Mouse (Mus musculus) yolk sac, embryonic 10.5 days (tissue): Measurements from ENCODE around the gene Anxa5.

Experiments
- DNase-seq: peaks from one replicate; pipeline ENCODE4 v3.0.0-alpha.2; 2017; ENCODE audit warnings: low spot score

Gene Anxa5

GRCm38 (mm10) chr3:36449292-36450165 lies 26.2 kb downstream of the Anxa5 start:
- no peak for DNase-seq

- no peak for DNase-seq
These were observed 28.8 kb downstream of the Anxa5 start for GRCm38 (mm10) chr3:36446918-36447317.

- no peak for DNase-seq
These were observed 29.2 kb downstream of the Anxa5 start for GRCm38 (mm10) chr3:36446506-36446905.

DNA sequence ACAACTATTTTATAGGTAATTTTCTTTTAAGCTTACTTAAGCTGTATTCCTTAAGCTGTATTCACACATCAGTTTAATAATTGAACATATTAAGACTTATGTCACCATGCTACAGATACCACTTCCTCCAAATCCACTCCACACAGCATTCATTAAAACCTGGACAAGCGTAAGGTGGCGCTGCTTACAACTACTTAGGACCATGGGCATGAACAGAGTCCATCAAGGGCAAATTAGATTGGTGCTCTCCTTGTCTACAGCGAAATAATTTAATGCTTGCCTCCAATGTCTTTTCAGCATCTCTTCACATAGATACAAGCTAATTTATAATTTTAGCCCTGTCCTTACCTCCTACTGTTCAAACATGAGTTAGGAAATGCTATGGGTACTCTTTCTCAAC lies 29.7 kb downstream of the Anxa5 start:
- DNase-seq: no peak

- peak; percentile 49 for DNase-seq
These were observed 33.3 kb downstream of the Anxa5 start for GRCm38 (mm10) chr3:36442426-36442825.

DNA sequence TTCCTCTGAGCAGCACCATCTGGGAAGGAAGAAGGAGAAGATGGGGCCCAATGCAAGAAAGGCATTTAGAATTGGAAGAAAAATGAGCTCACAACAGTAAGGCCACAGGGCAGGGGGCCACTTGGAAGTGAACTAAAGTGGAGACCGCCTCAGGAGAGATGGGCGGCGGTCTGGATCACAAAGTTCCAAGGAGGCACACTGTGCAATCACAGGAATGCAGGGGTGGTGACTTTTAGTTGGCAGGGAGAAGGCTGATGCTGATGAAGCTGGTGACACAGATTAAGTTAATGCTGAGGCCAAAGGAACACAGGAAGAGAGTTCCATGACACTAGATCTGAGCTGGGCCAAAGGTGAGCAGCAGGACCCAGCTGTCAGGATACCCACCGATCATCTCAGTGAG lies 35.4 kb downstream of the Anxa5 start:
- DNase-seq: no peak

DNA sequence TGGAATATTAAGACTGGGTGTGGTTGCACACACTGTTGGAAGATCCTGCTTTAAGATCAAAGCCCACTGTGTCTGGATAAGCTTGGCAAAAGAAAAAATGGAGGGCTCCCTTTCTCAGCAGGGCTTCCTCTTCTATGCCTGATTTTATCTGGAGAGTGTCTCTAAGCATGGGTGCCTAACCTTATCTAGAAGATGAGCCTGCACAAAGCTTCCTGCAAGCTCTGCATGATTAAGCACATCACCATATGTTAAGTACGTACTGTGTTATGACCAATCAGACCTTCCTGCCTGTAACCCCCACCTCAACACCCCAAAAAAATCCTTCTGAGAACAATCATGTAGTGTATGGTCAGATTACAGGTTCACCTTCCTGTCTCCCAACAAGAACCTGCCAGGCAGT lies 45.3 kb downstream of the Anxa5 start:
- no peak for DNase-seq

DNA sequence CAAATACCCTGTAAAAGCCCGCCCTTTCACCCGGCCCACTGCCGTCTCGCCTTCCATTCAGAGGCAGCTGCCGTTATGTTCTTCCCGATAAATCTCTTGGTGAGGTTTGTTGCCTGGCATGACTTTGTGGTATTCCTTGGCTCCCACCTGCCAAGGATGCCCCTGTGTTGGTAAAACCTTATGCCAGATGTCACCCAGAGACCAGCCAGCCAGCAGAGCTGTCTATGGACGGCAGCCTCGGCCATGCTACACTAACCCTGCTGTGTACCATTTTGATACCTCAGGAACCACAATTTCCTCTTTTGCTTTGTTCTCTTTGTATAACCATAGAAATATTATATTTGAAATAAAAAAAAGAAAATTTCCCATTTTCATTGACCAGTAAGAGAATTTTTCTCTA lies 48.3 kb downstream of the Anxa5 start:
- no peak for DNase-seq

DNA sequence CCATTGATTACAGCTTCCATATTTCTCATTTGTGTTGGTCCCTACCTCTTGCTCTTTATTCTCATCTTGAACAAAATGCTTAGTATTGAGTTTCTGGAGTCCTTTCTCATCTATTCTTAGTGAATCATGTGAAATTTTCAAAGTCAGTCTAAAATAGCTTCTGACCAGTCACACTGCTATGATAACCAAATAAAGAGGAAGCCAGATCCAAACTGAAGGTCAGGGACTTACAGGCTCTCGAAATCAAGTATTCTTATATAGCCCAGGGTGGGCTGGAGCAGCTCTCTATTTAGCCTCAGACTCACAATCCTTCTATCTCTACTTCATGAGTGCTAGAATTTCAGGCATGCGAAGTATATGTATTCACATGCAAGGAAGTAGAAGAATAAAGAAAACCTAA lies 66.2 kb downstream of the Anxa5 start:
- no peak for DNase-seq

DNA sequence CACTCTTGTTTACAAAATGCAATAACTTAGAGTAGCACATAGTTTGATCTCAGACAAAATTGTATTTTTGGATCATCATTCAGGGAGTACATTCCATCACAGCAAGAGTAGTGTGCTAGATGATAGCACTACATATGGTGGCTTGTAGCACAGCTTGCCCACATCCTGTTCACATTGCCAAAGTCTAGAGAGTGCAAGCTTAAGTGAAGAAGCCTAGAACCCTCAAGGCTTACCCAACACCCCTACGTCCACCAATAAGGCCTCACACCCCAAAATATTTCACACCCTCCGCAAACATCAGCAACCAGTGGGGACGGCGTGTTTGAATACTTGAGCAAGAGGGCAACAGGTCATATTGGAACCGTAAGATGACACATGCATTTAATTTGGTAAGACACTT lies 68.7 kb downstream of the Anxa5 start:
- no peak for DNase-seq

DNA sequence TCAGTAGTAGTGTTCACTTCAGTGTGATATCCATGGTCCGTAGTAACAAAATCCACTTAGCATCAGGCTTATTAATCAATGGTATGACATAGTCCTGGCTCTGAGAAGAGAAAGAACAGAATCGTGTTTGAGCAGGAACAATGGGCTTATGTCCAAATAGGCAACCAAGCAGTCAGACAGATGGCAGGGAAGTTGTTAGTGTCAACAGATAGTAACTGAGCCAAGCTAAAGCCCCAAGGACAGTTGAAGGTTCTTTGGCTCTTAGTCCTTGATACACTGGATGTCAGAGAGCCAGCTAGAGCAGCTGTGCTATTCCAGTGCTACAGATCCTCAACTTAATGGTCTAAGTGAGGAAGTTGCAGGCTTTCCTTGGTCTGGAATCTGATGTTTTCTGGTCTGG lies 69.4 kb downstream of the Anxa5 start:
- DNase-seq: no peak

DNA sequence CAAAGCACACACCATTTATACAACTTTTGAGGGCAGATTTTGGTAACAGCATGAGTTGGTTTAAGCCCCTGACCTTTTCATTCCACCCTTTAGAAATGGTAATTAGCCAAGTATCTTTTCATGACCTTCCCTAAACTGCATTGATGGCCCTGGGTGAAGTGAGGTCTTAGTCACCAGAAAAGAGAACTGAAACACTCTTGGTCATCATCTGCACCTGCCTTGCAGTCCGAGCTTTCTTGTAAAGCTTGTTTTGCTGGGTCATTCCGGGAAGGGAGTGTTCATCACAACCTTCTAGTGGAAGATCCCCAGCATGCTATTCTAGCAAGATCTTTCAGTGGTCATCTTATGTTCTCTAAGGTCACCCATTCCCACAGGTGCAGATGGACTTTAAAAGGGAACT lies 73.8 kb downstream of the Anxa5 start:
- no peak for DNase-seq

DNA sequence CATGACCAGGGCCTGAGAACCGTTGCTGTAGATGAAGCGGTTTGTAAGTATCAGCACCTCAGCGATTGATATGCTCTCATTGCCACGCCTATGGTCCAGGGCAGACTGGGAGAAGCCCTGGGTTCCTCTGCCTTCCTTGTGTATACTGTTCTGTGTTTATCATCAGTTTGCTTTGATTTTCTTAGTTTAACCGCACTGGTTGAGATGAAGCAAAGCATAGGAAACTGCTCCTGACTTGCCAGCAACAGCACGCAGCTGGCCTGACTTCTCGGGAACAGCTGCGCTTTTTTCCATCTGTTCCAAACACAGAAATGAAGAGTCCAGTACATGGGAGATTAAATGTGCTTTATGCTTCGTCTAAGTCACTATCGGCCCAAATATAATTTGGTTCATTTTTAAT lies 75.0 kb downstream of the Anxa5 start:
- DNase-seq: no peak
